Mouse (Mus musculus) small intestine, adult 2 months (tissue): ENCODE data around the gene Ankrd65. TPM values are rescaled to one million over a fixed set of nuclear protein-coding genes. Genes with fewer than 3 reads are reported as not detected.
A peak's percentile ranks its signal among the peaks of the same experiment; 100 is the strongest.

Experiments
- H3K27ac ChIP-seq: fragments of 200-500 bp; 2 replicates; pipeline ENCODE4 v1.5.1; 2012; ENCODE audit warnings: low read depth, low read length, control low read depth, inconsistent platforms; ENCODE audit not compliant: insufficient read depth
- H3K27me3 ChIP-seq: fragments of 200-500 bp; 2 replicates; pipeline ENCODE4 v1.6.1; 2012; ENCODE audit warnings: mild to moderate bottlenecking, moderate library complexity, low read length, inconsistent platforms; ENCODE audit not compliant: control insufficient read depth, insufficient read depth
- H3K36me3 ChIP-seq: fragments of 200-500 bp; 2 replicates; pipeline ENCODE4 v1.6.1; 2012; ENCODE audit warnings: mild to moderate bottlenecking, low read length, control low read depth, inconsistent platforms; ENCODE audit not compliant: control insufficient read depth, insufficient read depth
- H3K4me1 ChIP-seq: fragments of 200-500 bp; 2 replicates; pipeline ENCODE4 v1.6.1; 2012; ENCODE audit warnings: low read length, inconsistent platforms, mixed read lengths; ENCODE audit not compliant: control insufficient read depth, insufficient read depth, insufficient read length
- H3K4me3 ChIP-seq: fragments of 200-500 bp; 2 replicates; pipeline ENCODE4 v1.5.1; 2012; ENCODE audit warnings: low read depth, mild to moderate bottlenecking, control low read depth, inconsistent platforms, low read length, moderate library complexity
- CTCF ChIP-seq: fragments of 200-500 bp; IDR thresholded peaks from 2 replicates; pipeline ENCODE4 v1.5.1; 2012; ENCODE audit warnings: low read depth, mild to moderate bottlenecking, control low read depth, inconsistent platforms, low read length, moderate library complexity, mixed read lengths; ENCODE audit not compliant: insufficient replicate concordance, insufficient read length; ENCODE audit errors: extremely low read depth
- POLR2A ChIP-seq: fragments of 200-500 bp; IDR thresholded peaks from 2 replicates; pipeline ENCODE4 v1.6.1; 2012; ENCODE audit warnings: low read depth, mild to moderate bottlenecking, control low read depth, inconsistent platforms, low read length, moderate library complexity
- WGBS: fragments of 180-500 bp; shearing (Covaris S2); methylation state at CpG from one replicate; pipeline ENCODE4 v1.1.7; 2018; 5-methylcytosine and 5-hydroxymethylcytosine counted together
- polyA plus RNA-seq: library from polyadenylated mRNA; depleted of rRNA; stranded (reverse); fragments of >200 nt; gene quantifications from 2 replicates; pipeline ENCODE4 v1.2.3, GENCODE M21; 2012

Gene Ankrd65
- polyA plus RNA-seq, 1 experiment, result not detected

GRCm38 (mm10) chr4:155812665-155813181, 22.5 kb downstream of the Ankrd65 start:
- WGBS, result 1% methylated on average over 49 of the region's 49 CpGs
- H3K27ac ChIP-seq, result peak overlapping the region; percentile 78
- TF ChIP-seq POLR2A (no peak), CTCF (no peak)
- peak overlapping the region; percentile 95 for H3K4me3 ChIP-seq
- H3K4me1 ChIP-seq, result peaks cover 3% of the 10 kb centered on the region; the same call in 1 of the 2 replicates
- H3K36me3 ChIP-seq, result peaks cover 52% of the 10 kb centered on the region
- H3K27me3 ChIP-seq, result no peaks in the 10 kb centered on the region

GRCm38 (mm10) chr4:155817533-155817932, 27.3 kb downstream of the Ankrd65 start:
- H3K27me3 ChIP-seq, result no peaks in the 10 kb centered on the region
- H3K4me1 ChIP-seq, result peaks cover 3% of the 10 kb centered on the region; the same call in 1 of the 2 replicates
- no peak overlapping the region for H3K4me3 ChIP-seq
- 36% methylated on average over 4 of the region's 4 CpGs for WGBS
- TF ChIP-seq POLR2A (no peak), CTCF (no peak)
- H3K36me3 ChIP-seq, result peaks cover 71% of the 10 kb centered on the region
- H3K27ac ChIP-seq, result no peak overlapping the region

DNA sequence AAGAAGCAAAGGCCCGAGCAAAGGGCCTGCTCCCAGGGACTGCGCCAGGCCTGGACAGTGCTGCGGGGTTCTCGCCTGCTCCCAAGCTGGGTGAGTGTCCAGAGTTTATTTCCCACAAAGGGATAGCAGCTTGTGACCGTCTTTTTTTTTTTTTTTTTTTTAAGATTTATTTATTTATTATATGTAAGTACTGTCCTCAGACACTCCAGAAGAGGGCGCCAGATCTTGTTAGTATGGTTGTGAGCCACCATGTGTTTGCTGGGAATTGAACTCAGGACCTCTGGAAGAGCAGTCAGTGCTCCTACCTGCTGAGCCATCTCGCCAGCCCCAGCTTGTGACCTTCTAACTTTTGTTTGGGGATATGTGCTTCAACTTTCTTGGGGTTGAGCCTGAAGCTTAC, 30.8 kb downstream of the Ankrd65 start:
- TF ChIP-seq POLR2A (no peak), CTCF (peak; percentile 39; the same call in 1 of the 2 replicates)
- H3K27ac ChIP-seq, result no peak overlapping the region
- 71% methylated on average over 7 of the region's 7 CpGs for WGBS
- no peaks in the 10 kb centered on the region for H3K4me1 ChIP-seq
- no peaks in the 10 kb centered on the region for H3K27me3 ChIP-seq
- no peak overlapping the region for H3K4me3 ChIP-seq
- peaks cover 80% of the 10 kb centered on the region for H3K36me3 ChIP-seq

DNA sequence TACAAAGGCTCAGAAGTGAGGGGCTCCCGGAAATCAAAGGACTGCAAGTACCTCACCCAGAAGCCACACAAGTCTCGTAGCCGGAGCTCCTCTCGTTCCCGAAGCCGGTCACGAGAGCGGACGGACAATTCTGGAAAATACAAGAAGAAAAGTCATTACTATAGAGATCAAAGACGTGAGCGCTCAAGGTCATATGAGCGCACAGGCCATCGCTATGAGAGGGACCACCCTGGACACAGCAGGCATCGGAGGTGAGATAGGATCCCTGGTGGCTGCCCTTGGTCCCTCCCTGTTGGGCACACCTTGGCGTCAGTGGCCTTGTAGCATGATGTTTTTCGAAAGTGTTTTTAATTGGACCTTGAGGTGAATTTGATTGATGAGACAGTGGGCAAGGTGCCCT, 33.2 kb downstream of the Ankrd65 start:
- H3K4me1 ChIP-seq, result no peaks in the 10 kb centered on the region
- no peak overlapping the region for H3K27ac ChIP-seq
- no peak overlapping the region for H3K4me3 ChIP-seq
- H3K36me3 ChIP-seq, result peaks cover 66% of the 10 kb centered on the region
- WGBS, result 93% methylated on average over 16 of the region's 16 CpGs
- no peak for TF ChIP-seq CTCF
- TF ChIP-seq POLR2A, result no peak
- no peaks in the 10 kb centered on the region for H3K27me3 ChIP-seq

DNA sequence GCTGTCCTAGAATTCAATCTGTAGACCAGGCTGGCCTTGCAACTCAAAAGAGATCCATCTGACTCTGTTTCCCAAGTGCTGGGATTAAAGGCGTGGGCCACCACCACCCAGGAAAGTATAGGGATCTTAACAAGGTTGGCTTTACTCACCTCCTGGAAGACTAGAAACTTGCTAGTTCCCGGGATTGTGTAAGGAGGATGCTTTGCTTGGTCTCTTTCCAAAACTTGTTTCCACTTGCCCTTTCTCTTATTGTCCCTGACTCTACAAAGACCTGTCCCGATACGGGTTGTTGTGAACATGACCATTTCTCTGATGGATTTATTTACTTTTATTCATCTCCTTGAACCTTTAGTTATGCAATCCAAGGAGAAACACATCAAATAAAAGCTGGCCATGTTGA, 39.6 kb downstream of the Ankrd65 start:
- Histone ChIP-seq H3K36me3 (peaks cover 13% of the 10 kb centered on the region), H3K27ac (no peak overlapping the region)
- whole genome bisulfite sequencing, result 94% methylated on average over 4 of the region's 4 CpGs

GRCm38 (mm10) chr4:155830596-155830995, 40.4 kb downstream of the Ankrd65 start:
- peaks cover 9% of the 10 kb centered on the region; the same call in 1 of the 2 replicates for H3K36me3 ChIP-seq
- 41% methylated on average over 8 of the region's 8 CpGs for WGBS
- H3K27me3 ChIP-seq, result no peaks in the 10 kb centered on the region
- 0 out of 2 replicates have a peak overlapping the region, but pooled peaks have one; percentile 3 for H3K4me3 ChIP-seq
- peaks cover 13% of the 10 kb centered on the region for H3K4me1 ChIP-seq
- TF ChIP-seq CTCF, result no peak
- TF ChIP-seq POLR2A, result no peak
- H3K27ac ChIP-seq, result no peak overlapping the region; the same call in 1 of the 2 replicates

More for the DNA sequence above, 39.6 kb downstream of the Ankrd65 start:
- Histone ChIP-seq H3K27me3 (no peaks in the 10 kb centered on the region), H3K4me3 (no peak overlapping the region), H3K4me1 (peaks cover 13% of the 10 kb centered on the region)
- TF ChIP-seq CTCF, result no peak
- TF ChIP-seq POLR2A, result no peak

GRCm38 (mm10) chr4:155831205-155831766, 41.0 kb downstream of the Ankrd65 start, which contains the start of gene Aurkaip1:
Gene Aurkaip1 (plus strand): TSS chr4:155831272.
- TF ChIP-seq CTCF (peak; percentile 76; the same call in 1 of the 2 replicates), POLR2A (no peak; the same call in 1 of the 2 replicates)
- Histone ChIP-seq H3K4me3 (peak within 1 kb of the TSS; percentile 80), H3K27ac (peak within 1 kb of the TSS; percentile 71), H3K36me3 (peaks cover 9% of the 10 kb centered on the region; the same call in 1 of the 2 replicates), H3K27me3 (no peaks in the 10 kb centered on the region), H3K4me1 (peaks cover 13% of the 10 kb centered on the region)
- WGBS, result under 1% methylated on average over 49 of the region's 49 CpGs
